Mouse (Mus musculus) A20 (cell line): ENCODE results near the gene Nbl1.

Source experiments
- DNase-seq: peaks from one replicate; pipeline ENCODE4 v3.0.0-alpha.2; 2011; ENCODE audit warnings: low read depth, low spot score

The Nbl1 gene

GRCm38 (mm10) chr4:139032521-139032920 is 60.3 kb downstream of the Nbl1 start:
- no peak for DNase-seq
